Mouse (Mus musculus) heart, embryonic 11.5 days (tissue): ENCODE measurements around the gene Lgals7. TPM values are rescaled to one million over a fixed set of nuclear protein-coding genes. Genes with fewer than 3 reads are reported as not detected.
"Not testable (repeated sequence)": the region's sequence is repeated elsewhere in the genome, so short reads cannot be mapped to it uniquely, and the experiment has no call there.

ENCODE experiments used
- ATAC-seq: fragments of 200-750 bp; cut with Nextera tagmentation; replicated peaks from 2 replicates; pipeline ENCODE4 v1.8.0; 2017; ENCODE audit warnings: moderate library complexity; ENCODE audit not compliant: insufficient number of reproducible peaks, low FRiP score, low TSS enrichment
- H3K27ac ChIP-seq: fragments of 300-500 bp; sonication (generic); 2 replicates; pipeline ENCODE4 v1.5.1; 2014; ENCODE audit warnings: mild to moderate bottlenecking, low read depth, low read length
- H3K27me3 ChIP-seq: fragments of 300-500 bp; sonication (generic); 2 replicates; pipeline ENCODE4 v1.6.1; 2014; ENCODE audit warnings: mild to moderate bottlenecking, low read length, mixed read lengths; ENCODE audit not compliant: control insufficient read depth, insufficient read depth
- H3K36me3 ChIP-seq: fragments of 300-500 bp; sonication (generic); 2 replicates; pipeline ENCODE4 v1.6.1; 2014; ENCODE audit warnings: mild to moderate bottlenecking, low read length, moderate library complexity, mixed read lengths; ENCODE audit not compliant: control insufficient read depth, insufficient read depth
- H3K4me1 ChIP-seq: fragments of 300-500 bp; sonication (generic); 2 replicates; pipeline ENCODE4 v1.6.1; 2014; ENCODE audit warnings: low read length; ENCODE audit not compliant: control insufficient read depth, insufficient read depth
- H3K4me2 ChIP-seq: fragments of 300-500 bp; sonication (generic); 2 replicates; pipeline ENCODE4 v1.6.1; 2014; ENCODE audit warnings: mild to moderate bottlenecking, moderate library complexity
- H3K4me3 ChIP-seq: fragments of 300-500 bp; sonication (generic); 2 replicates; pipeline ENCODE4 v1.5.1; 2014; ENCODE audit warnings: low read depth, low read length
- H3K9ac ChIP-seq: fragments of 300-500 bp; sonication (generic); 2 replicates; pipeline ENCODE4 v1.6.1; 2014; ENCODE audit warnings: mild to moderate bottlenecking, low read depth, low read length, moderate library complexity
- H3K9me3 ChIP-seq: fragments of 300-500 bp; sonication (generic); replicated peaks from 2 replicates; pipeline ENCODE4 v1.6.1; 2016; ENCODE audit warnings: low read length; ENCODE audit not compliant: control insufficient read depth
- WGBS: fragments of 180-500 bp; shearing (Covaris S2); extraction: QIAGEN DNeasy Blood & Tissue Kit; methylation state at CpG from one replicate; pipeline ENCODE4 v1.1.7; 2014; ENCODE audit not compliant: insufficient replicate concordance; 5-methylcytosine and 5-hydroxymethylcytosine counted together
- polyA plus RNA-seq: library from polyadenylated mRNA; unstranded; fragments of >200 nt; fragmentation: Nextera tagmentation; extraction: Ambion mirVana; gene quantifications from 2 replicates; pipeline ENCODE4 v1.2.1, GENCODE M21; 2014

Gene Lgals7
- polyA plus RNA-seq, 1 experiment from 2014 or later, result 1.0 TPM

- Histone ChIP-seq H3K4me1 (peaks cover 7% of the 10 kb centered on the region), H3K27ac (no peak overlapping the region), H3K27me3 (peaks cover 3% of the 10 kb centered on the region; the same call in 1 of the 2 replicates), H3K9ac (no peak overlapping the region), H3K36me3 (no peaks in the 10 kb centered on the region), H3K9me3 (peaks cover 3% of the 10 kb centered on the region; the same call in 1 of the 2 replicates), H3K4me3 (no peak overlapping the region), H3K4me2 (no peak overlapping the region)
- 71% methylated on average over 15 of the region's 15 CpGs for WGBS
- ATAC-seq, result no peak
Observed at GRCm38 (mm10) chr7:28862817-28863499, 695 bp upstream of the Lgals7 start.

GRCm38 (mm10) chr7:28864288-28864750 lies 666 bp downstream of the Lgals7 start:
- Histone ChIP-seq H3K9ac (peak overlapping the region; percentile 49; the same call in 1 of the 2 replicates), H3K27ac (no peak overlapping the region; the same call in 1 of the 2 replicates), H3K4me3 (no peak overlapping the region), H3K27me3 (peaks cover 3% of the 10 kb centered on the region; the same call in 1 of the 2 replicates), H3K4me1 (peaks cover 7% of the 10 kb centered on the region), H3K36me3 (no peaks in the 10 kb centered on the region), H3K4me2 (peak overlapping the region; percentile 14), H3K9me3 (peaks cover 3% of the 10 kb centered on the region; the same call in 1 of the 2 replicates)
- 37% methylated on average over 9 of the region's 9 CpGs for WGBS
- no peak for ATAC-seq

- H3K4me1 ChIP-seq, result peaks cover 7% of the 10 kb centered on the region
- no peaks in the 10 kb centered on the region for H3K36me3 ChIP-seq
- H3K4me2 ChIP-seq, result peak overlapping the region; percentile 41
- H3K4me3 ChIP-seq, result peak overlapping the region; percentile 5; the same call in 1 of the 2 replicates
- H3K9ac ChIP-seq, result peak overlapping the region; percentile 2; the same call in 1 of the 2 replicates
- no peak overlapping the region for H3K27ac ChIP-seq
- 35% methylated on average over 33 of the region's 33 CpGs for WGBS
- ATAC-seq, result peak; percentile 47; the same call in 1 of the 2 replicates
- H3K9me3 ChIP-seq, result peaks cover 3% of the 10 kb centered on the region; the same call in 1 of the 2 replicates
- peaks cover 3% of the 10 kb centered on the region; the same call in 1 of the 2 replicates for H3K27me3 ChIP-seq
Observed at GRCm38 (mm10) chr7:28865481-28866300, 2.0 kb downstream of the Lgals7 start.

DNA sequence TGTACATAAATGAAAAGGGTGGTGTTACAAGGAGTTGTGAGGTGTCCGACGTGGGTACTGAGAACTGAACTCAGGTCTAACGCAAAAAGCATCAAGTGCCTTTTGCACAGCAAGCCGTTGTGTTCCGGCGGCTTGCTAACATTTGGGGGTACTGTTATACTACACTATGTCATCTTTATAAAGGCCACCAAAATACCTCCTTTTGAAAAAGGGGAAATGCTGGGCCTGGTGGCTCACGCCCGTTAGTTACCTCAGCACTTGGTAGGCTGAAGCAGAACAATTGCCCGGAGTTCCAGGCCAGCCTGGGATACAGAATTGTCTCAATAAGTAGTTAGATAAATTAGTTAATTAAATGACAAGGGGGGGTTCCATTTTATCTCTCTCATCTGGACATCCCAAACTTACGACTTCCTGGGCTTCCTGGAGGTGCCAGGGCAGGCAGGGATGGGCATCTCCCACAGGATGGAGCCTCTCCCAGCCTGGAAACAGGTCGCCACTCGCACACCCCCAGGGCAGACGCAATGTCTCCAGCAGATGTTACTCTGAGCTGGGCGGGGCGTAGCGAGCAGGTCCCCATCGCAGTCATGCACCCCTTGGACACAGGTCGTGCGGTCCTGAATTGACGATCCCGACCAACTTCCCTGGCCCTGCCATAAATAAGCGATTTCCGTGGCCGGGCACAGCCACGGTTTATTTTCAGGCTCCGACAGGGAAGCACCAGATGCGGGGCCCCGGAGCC lies 3.3 kb downstream of the Lgals7 start:
- ATAC-seq, result no peak
- Histone ChIP-seq H3K9ac (no peak overlapping the region), H3K27me3 (peaks cover 3% of the 10 kb centered on the region; the same call in 1 of the 2 replicates), H3K27ac (no peak overlapping the region), H3K9me3 (no peaks in the 10 kb centered on the region), H3K4me3 (no peak overlapping the region), H3K36me3 (no peaks in the 10 kb centered on the region), H3K4me2 (no peak overlapping the region; the same call in 1 of the 2 replicates), H3K4me1 (peaks cover 7% of the 10 kb centered on the region)
- WGBS, result 87% methylated on average over 28 of the region's 28 CpGs

DNA sequence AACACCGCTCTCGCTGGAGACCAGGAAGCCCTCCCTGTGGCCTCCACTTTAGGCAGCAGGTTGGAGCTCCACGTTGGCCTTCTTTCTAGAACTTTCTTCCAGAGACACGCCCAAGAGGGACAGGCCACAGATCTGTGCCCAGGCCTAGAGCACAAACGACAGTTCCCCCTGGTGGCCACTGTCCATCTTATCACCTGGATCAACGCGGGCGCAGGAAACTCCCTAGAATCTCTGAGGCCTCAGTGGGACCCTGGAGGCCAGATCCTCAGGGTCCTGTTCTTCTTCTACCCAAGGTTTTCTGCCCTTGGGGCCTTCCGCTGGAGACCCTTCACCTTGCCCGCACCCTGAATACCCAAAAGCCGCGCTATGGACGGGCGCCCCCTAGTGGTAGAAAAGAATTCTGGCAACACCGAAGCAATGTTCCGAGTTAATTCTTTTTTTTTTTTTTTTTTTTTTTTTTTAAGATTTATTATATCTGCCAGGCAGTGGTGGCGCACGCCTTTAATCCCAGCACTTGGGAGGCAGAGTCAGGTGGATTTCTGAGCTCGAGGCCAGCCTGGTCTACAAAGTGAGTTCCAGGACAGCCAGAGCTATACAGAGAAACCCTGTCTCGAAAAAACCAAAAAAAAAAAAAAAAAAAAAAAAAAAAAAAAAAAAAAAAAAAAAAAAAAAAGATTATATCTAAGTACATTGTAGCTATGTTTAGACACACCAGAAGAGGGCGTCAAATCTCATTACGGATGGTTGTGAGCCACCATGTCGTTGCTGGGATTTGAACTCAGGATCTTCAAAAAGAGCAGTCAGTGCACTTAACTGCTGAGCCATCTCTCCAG lies 4.1 kb downstream of the Lgals7 start:
- peak overlapping the region; percentile 54 for H3K4me2 ChIP-seq
- not testable (repeated sequence) for H3K9me3 ChIP-seq, H3K4me3 ChIP-seq, H3K27ac ChIP-seq, H3K9ac ChIP-seq, H3K4me1 ChIP-seq, H3K27me3 ChIP-seq, H3K36me3 ChIP-seq
- peak; percentile 36 for ATAC-seq
- 22% methylated on average over 23 of the region's 23 CpGs for WGBS

GRCm38 (mm10) chr7:28870901-28871664 lies 7.4 kb downstream of the Lgals7 start:
- no peaks in the 10 kb centered on the region for H3K9me3 ChIP-seq
- 0 out of 2 replicates have a peak, but pooled peaks cover 2% of the 10 kb centered on the region for H3K4me1 ChIP-seq
- H3K27ac ChIP-seq, result no peak overlapping the region
- no peak overlapping the region for H3K4me2 ChIP-seq
- H3K4me3 ChIP-seq, result no peak overlapping the region
- peaks cover 5% of the 10 kb centered on the region; the same call in 1 of the 2 replicates for H3K27me3 ChIP-seq
- no peak for ATAC-seq
- H3K9ac ChIP-seq, result no peak overlapping the region
- H3K36me3 ChIP-seq, result no peaks in the 10 kb centered on the region
- 83% methylated on average over 24 of the region's 24 CpGs for WGBS

GRCm38 (mm10) chr7:28874565-28874964 lies 10.9 kb downstream of the Lgals7 start:
- Histone ChIP-seq H3K9me3 (no peaks in the 10 kb centered on the region), H3K4me1 (0 out of 2 replicates have a peak, but pooled peaks cover 3% of the 10 kb centered on the region), H3K4me2 (no peak overlapping the region), H3K36me3 (no peaks in the 10 kb centered on the region), H3K4me3 (no peak overlapping the region), H3K9ac (no peak overlapping the region), H3K27me3 (peaks cover 5% of the 10 kb centered on the region; the same call in 1 of the 2 replicates), H3K27ac (no peak overlapping the region)
- no peak for ATAC-seq
- 61% methylated on average over 2 of the region's 2 CpGs for WGBS
